Mouse (Mus musculus) midbrain, embryonic 11.5 days (tissue): Measurements from ENCODE around the gene Gm9887. TPM values are rescaled to one million over a fixed set of nuclear protein-coding genes. Genes with fewer than 3 reads are reported as not detected.

Experiments
- ATAC-seq: fragments of 200-750 bp; cut with Nextera tagmentation; 2 replicates; pipeline ENCODE4 v1.8.0; 2017; ENCODE audit warnings: moderate TSS enrichment, moderate library complexity; ENCODE audit not compliant: low FRiP score
- DNase-seq: peaks from one replicate; pipeline ENCODE4 v3.0.0; 2015; ENCODE audit warnings: low spot score; ENCODE audit errors: missing footprints
- H3K27ac ChIP-seq: fragments of 300-500 bp; sonication (generic); 2 replicates; pipeline ENCODE4 v1.5.1; 2014; ENCODE audit warnings: low read depth, low read length
- H3K27me3 ChIP-seq: fragments of 300-500 bp; sonication (generic); 2 replicates; pipeline ENCODE4 v1.6.1; 2014; ENCODE audit warnings: mild to moderate bottlenecking, low read length, moderate library complexity, mixed read lengths; ENCODE audit not compliant: control insufficient read depth, insufficient read depth
- H3K36me3 ChIP-seq: fragments of 300-500 bp; sonication (generic); 2 replicates; pipeline ENCODE4 v1.6.1; 2014; ENCODE audit warnings: mild to moderate bottlenecking, low read length, moderate library complexity, mixed read lengths; ENCODE audit not compliant: control insufficient read depth, insufficient read depth
- H3K4me1 ChIP-seq: fragments of 300-500 bp; sonication (generic); 2 replicates; pipeline ENCODE4 v1.6.1; 2014; ENCODE audit warnings: low read length; ENCODE audit not compliant: control insufficient read depth, insufficient read depth
- H3K4me2 ChIP-seq: fragments of 300-500 bp; sonication (generic); 2 replicates; pipeline ENCODE4 v1.6.1; 2014; ENCODE audit warnings: mild to moderate bottlenecking, moderate library complexity
- H3K4me3 ChIP-seq: fragments of 300-500 bp; sonication (generic); 2 replicates; pipeline ENCODE4 v1.5.1; 2014; ENCODE audit warnings: low read depth, low read length
- H3K9ac ChIP-seq: fragments of 300-500 bp; sonication (generic); 2 replicates; pipeline ENCODE4 v1.6.1; 2014; ENCODE audit warnings: low read length
- H3K9me3 ChIP-seq: fragments of 300-500 bp; sonication (generic); 2 replicates; pipeline ENCODE4 v1.6.1; 2016; ENCODE audit warnings: low read length; ENCODE audit not compliant: control insufficient read depth
- WGBS: fragments of 180-500 bp; shearing (Covaris S2); extraction: QIAGEN DNeasy Blood & Tissue Kit; methylation state at CpG from one replicate; pipeline ENCODE4 v1.1.7; 2014; 5-methylcytosine and 5-hydroxymethylcytosine counted together
- polyA plus RNA-seq: library from polyadenylated mRNA; unstranded; fragments of >200 nt; fragmentation: Nextera tagmentation; extraction: Ambion mirVana; gene quantifications from 2 replicates; pipeline ENCODE4 v1.2.1, GENCODE M21; 2014

The Gm9887 gene
- polyA plus RNA-seq, 1 experiment from 2014 or later: 1.6 TPM

DNA sequence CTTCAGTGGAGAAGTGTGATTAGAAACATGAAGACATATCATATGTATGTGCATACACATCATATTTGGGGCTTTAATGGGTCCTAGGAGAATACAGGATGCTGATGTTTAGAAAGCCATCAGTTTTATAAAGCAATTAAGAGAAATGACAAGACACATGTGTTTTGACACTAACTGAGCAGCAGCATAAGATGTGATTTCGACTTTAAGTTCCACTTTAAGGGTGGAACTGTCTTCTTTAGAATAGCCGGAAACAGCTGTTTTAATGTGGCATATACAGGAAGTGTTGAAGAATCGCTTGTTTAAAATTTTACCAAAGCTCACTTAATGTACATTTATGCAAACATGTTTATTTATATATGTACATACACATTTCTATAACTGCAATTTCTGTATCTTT, 41.0 kb upstream of the Gm9887 start:
- Histone ChIP-seq H3K4me1 (no peaks in the 10 kb centered on the region), H3K27ac (no peak overlapping the region), H3K9me3 (no peaks in the 10 kb centered on the region), H3K9ac (no peak overlapping the region), H3K4me3 (no peak overlapping the region), H3K36me3 (no peaks in the 10 kb centered on the region), H3K27me3 (no peaks in the 10 kb centered on the region), H3K4me2 (no peak overlapping the region)
- DNase-seq: no peak
- 92% methylated on average over 3 of the region's 3 CpGs for WGBS
- no peak for ATAC-seq

DNA sequence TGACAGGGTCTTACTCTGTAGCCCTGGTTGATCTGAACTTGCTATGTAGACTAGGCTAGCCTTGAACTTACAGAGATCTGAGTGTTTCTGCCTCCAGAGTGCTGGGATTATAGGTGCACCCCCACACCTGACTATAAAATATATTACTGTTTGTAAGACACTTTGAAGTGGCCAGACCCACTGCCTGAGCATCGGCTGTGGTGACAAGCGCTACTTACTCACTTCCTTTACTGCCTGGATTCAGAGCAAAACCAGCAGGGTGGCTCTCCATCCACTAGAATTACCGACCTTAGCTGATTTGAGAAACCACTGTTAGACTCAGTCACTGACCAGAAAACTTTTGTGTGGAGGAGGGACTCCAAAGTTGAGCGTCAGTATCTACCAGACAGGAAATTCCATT, 39.7 kb upstream of the Gm9887 start:
- Histone ChIP-seq H3K36me3 (no peaks in the 10 kb centered on the region), H3K27me3 (no peaks in the 10 kb centered on the region), H3K9ac (no peak overlapping the region), H3K4me2 (no peak overlapping the region), H3K4me3 (no peak overlapping the region), H3K9me3 (no peaks in the 10 kb centered on the region), H3K4me1 (no peaks in the 10 kb centered on the region), H3K27ac (no peak overlapping the region)
- ATAC-seq (no peak), DNase-seq (no peak)
- 73% methylated on average over 4 of the region's 4 CpGs for WGBS

GRCm38 (mm10) chr12:69410767-69411166, 38.5 kb upstream of the Gm9887 start:
- Histone ChIP-seq H3K27me3 (no peaks in the 10 kb centered on the region), H3K27ac (no peak overlapping the region), H3K9ac (no peak overlapping the region), H3K9me3 (no peaks in the 10 kb centered on the region), H3K4me1 (no peaks in the 10 kb centered on the region), H3K4me2 (no peak overlapping the region), H3K36me3 (no peaks in the 10 kb centered on the region), H3K4me3 (no peak overlapping the region)
- ATAC-seq (no peak), DNase-seq (no peak)
- 82% methylated on average over 5 of the region's 5 CpGs for WGBS

- 94% methylated on average over 13 of the region's 13 CpGs for WGBS
- Histone ChIP-seq H3K9me3 (no peaks in the 10 kb centered on the region), H3K9ac (no peak overlapping the region), H3K4me1 (no peaks in the 10 kb centered on the region), H3K36me3 (no peaks in the 10 kb centered on the region), H3K4me3 (no peak overlapping the region), H3K4me2 (no peak overlapping the region), H3K27me3 (no peaks in the 10 kb centered on the region), H3K27ac (no peak overlapping the region)
- DNase-seq (no peak), ATAC-seq (no peak)
These were observed 30.4 kb upstream of the Gm9887 start for GRCm38 (mm10) chr12:69402594-69403167.

DNA sequence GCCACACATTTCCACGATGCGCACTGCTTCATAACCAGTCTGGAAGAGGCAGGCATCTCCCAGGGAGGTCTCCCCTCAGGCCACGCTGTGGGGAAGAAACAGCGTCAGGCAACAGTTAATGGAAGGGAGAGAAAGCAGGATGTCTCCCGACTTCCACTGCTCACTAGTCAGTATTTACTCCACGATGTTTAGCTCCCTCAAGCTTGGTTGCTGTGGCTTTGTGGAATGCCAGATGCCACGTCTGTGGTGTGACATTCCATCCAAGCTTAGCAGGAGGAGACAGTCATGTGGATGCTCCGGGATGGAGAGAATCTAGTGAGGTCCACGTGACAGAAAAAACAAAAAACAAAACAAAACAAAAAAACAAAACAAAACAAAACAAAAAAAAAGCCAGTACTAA, 29.8 kb upstream of the Gm9887 start:
- ATAC-seq: no peak
- Histone ChIP-seq H3K36me3 (no peaks in the 10 kb centered on the region), H3K27me3 (no peaks in the 10 kb centered on the region), H3K4me1 (no peaks in the 10 kb centered on the region), H3K9ac (no peak overlapping the region), H3K4me2 (no peak overlapping the region), H3K4me3 (no peak overlapping the region), H3K27ac (no peak overlapping the region), H3K9me3 (no peaks in the 10 kb centered on the region)
- no peak for DNase-seq
- 70% methylated on average over 9 of the region's 9 CpGs for WGBS

DNA sequence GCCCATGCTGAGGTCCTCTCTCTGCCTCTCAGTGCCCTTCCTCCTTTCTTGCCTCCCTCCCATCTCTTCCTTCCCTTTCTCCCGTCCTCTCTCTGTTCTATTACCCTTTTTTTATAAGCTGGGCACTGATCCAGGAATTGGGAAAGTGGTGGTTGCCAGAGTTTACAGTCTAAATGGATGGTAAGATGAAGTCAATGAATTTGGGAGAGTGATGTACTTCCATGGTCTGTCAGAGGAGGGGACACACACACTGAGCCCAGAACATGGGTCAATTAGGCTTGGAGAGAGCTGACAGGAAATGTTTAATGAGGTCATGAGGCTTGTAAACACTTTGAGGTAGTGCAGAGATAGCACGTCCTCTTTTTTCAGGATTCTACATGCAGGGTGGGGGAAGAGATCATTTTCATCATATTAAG, 28.6 kb upstream of the Gm9887 start:
- 65% methylated on average over 2 of the region's 2 CpGs for WGBS
- Histone ChIP-seq H3K4me1 (no peaks in the 10 kb centered on the region), H3K4me3 (no peak overlapping the region), H3K9ac (no peak overlapping the region), H3K27ac (no peak overlapping the region), H3K27me3 (no peaks in the 10 kb centered on the region), H3K4me2 (no peak overlapping the region), H3K36me3 (no peaks in the 10 kb centered on the region), H3K9me3 (no peaks in the 10 kb centered on the region)
- ATAC-seq: no peak
- DNase-seq: no peak

DNA sequence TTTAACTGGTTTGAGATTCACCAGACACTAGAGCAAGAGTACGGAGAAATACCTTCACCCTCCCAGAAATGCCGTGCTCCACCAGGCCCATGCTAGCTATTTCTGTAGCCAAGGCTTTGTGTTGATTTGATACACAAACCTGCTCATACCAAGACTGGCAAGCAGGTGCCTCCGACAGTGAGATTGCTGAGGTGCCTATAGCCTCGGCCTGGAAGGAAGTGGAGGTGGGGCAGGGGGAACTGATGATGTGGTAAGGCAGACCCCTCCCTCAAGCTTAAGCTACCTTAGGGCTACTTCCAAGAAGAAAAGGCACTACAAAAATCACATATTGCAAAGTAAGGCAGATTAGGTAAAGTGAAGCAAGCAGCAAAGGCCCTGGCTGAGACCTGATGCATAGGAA, 28.1 kb upstream of the Gm9887 start:
- Histone ChIP-seq H3K9ac (no peak overlapping the region), H3K9me3 (no peaks in the 10 kb centered on the region), H3K4me1 (no peaks in the 10 kb centered on the region), H3K4me3 (no peak overlapping the region), H3K27ac (no peak overlapping the region), H3K4me2 (no peak overlapping the region), H3K27me3 (no peaks in the 10 kb centered on the region), H3K36me3 (no peaks in the 10 kb centered on the region)
- no peak for ATAC-seq
- DNase-seq: no peak
- 83% methylated on average over 4 of the region's 4 CpGs for WGBS

GRCm38 (mm10) chr12:69394456-69394855, 22.2 kb upstream of the Gm9887 start:
- Histone ChIP-seq H3K4me1 (no peaks in the 10 kb centered on the region), H3K4me3 (no peak overlapping the region), H3K4me2 (no peak overlapping the region), H3K27me3 (no peaks in the 10 kb centered on the region), H3K36me3 (no peaks in the 10 kb centered on the region), H3K9me3 (no peaks in the 10 kb centered on the region), H3K27ac (no peak overlapping the region), H3K9ac (no peak overlapping the region)
- 89% methylated on average over 6 of the region's 6 CpGs for WGBS
- no peak for ATAC-seq
- no peak for DNase-seq

- Histone ChIP-seq H3K27me3 (no peaks in the 10 kb centered on the region), H3K27ac (no peak overlapping the region), H3K36me3 (no peaks in the 10 kb centered on the region), H3K9me3 (no peaks in the 10 kb centered on the region), H3K4me3 (no peak overlapping the region), H3K4me1 (no peaks in the 10 kb centered on the region), H3K9ac (no peak overlapping the region), H3K4me2 (no peak overlapping the region)
- DNase-seq (no peak), ATAC-seq (no peak)
- 79% methylated on average over 10 of the region's 10 CpGs for WGBS
These were observed 20.8 kb upstream of the Gm9887 start for GRCm38 (mm10) chr12:69393076-69393475.
